Mouse (Mus musculus): ENCODE measurements at regions not wholly inside any gene's neighbourhood (a gene's known extent, or its start where the extent isn't known, plus 50 kb on each side); places are given as distances from the start of the nearest gene placed in this dataset.

GRCm38 (mm10) chr1:35973386-35973785, 94.8 kb upstream of the Hs6st1 start:
- TF ChIP-seq EP300 (IDR thresholded peaks at IDR 0.05; ENCODE audit: insufficient read depth, low read depth, low read length) (no peak), POLR2A (IDR thresholded peaks at IDR 0.05; ENCODE audit: insufficient read depth, low read depth, low read length) (no peak)

All from heart, adult 2 months (tissue).